Mouse (Mus musculus) Muller cell, postnatal 12 days (primary cell): ENCODE measurements around the gene Znhit2.

Source experiments
- DNase-seq: peaks from one replicate; pipeline ENCODE4 v3.0.0-alpha.2; 2015; ENCODE audit errors: inconsistent ontology term

Gene Znhit2

DNA sequence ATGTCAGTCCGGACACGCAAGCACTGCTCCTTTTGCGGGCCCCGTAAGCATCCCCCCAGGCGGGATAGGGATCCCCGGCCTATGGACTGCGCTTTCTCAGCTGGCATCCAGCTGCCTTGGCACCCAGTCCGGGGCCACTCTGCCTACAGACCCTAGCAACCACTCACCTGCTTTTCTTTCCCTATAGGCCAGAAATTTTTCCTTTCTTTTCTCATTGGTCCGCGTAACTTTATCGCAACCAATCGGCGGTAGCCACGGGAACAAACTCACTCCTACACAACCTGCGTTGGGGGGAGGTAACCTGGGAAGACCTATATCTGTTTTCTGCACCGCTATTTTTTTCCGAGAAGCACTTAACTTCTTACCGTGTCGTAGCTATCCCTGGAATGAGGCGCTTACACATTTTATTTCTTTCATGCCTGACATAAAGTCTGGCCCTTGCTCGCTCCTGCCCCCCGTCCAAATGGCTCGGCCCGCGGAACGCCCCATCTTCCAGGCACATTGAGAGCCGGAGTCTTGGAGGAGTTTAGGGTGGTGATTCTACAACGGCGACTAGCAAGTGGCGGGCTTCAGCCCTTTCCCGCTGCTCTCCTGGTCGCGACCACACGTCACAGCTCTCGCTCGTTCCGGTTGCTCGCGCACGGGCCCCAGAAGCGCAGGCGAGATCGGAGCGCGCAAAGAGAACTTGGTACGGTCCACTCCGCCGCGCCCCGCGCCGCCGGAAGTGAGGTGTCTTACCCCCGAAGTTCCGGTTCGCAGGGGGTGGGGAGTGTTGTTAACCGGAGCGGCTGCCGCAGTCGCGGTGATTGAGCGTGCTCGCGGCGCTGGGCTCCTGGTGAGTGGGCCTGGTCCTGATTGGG is 14.5 kb upstream of the Znhit2 start, which contains the start of gene Syvn1:
Gene Syvn1 (plus strand): TSS at position 283 of the 860 bp plus-strand sequence.
- peak; percentile 95 for DNase-seq

- DNase-seq: no peak
Measured at GRCm38 (mm10) chr19:6047154-6047898, 13.7 kb upstream of the Znhit2 start.

GRCm38 (mm10) chr19:6047899-6048166 is 13.2 kb upstream of the Znhit2 start:
- no peak for DNase-seq

DNA sequence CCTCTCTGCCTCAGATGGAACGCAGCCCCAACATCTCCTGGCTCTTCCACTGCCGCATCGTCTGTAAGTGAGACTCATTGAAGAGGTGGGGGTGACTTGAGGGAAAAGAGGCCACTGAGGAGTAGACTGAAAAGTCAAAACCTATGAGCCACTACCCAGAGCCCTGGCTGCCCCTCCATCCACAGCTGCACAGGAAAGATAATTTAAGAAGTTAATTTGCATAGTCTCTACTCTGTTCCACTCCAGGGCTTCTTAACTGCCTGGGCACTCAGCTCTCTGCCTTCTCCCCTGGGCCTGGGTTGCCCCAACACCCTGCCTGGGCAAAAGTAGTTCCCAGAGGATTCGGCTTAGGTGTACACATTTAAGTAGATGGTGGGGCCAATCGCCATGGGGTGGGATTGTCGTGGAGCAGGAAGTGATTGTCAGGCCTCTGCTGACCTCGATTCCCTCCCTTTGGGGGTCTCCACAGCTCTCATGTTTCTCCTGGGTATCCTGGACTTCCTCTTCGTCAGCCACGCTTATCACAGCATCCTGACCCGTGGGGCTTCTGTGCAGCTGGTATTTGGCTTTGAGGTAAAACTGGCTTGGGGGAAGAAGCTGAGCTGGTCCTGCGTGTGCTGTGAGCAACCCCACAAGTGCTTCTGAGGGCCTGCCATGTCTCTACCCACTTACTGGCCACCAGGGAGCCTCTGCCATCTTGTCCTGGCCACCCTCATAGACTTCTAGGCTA is 12.1 kb upstream of the Znhit2 start:
- DNase-seq: no peak

GRCm38 (mm10) chr19:6052516-6052915 is 8.5 kb upstream of the Znhit2 start:
- no peak for DNase-seq

- DNase-seq: no peak
Measured at GRCm38 (mm10) chr19:6054296-6054695, 6.7 kb upstream of the Znhit2 start.

DNA sequence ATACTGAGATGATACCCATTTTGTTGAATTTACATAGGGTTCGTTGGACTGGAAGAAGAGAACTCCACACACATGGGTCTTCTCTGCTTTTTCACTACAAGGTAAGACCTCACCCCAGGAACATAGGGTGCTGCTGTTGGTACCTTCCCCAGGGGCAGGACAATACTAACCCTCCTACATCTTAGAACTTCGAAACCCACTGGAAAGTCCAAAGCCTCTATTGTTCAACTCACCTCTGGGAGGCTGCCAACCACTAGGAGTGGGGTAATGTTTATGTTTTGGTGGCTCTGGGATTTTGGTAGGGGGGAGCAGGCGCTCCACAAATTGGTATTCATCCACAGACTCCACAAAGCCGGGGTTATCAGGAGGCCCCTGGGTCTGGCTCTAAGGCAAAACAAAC is 4.3 kb upstream of the Znhit2 start:
- DNase-seq: no peak

- peak; percentile 98 for DNase-seq
Measured at GRCm38 (mm10) chr19:6057313-6058096, 3.5 kb upstream of the Znhit2 start, which contains the start of the genes Mrpl49 and Fau. Mrpl49 (minus strand) TSS chr19:6057785. Fau (plus strand) TSS chr19:6057844.

DNA sequence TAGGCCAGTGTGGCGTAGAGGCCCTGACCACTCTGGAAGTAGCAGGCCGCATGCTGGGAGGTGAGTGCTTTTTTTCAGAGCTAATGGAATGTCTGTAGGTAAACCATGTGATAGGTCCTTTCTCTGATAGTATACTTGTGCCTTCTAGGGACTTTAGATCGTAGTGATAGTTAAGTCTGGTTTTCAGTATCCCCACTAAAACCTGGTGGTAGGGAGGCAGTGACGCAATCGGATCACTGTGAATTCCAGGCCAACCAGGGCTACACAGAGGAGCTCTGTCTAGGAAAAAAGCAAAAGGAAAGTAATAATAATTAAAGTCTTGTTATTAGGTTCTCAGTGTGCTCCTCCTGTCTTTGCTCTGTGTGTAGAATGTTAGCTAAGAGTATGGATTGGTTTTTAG is 2.5 kb upstream of the Znhit2 start:
- no peak for DNase-seq

- no peak for DNase-seq
Measured at GRCm38 (mm10) chr19:6058966-6059365, 2.0 kb upstream of the Znhit2 start.

DNA sequence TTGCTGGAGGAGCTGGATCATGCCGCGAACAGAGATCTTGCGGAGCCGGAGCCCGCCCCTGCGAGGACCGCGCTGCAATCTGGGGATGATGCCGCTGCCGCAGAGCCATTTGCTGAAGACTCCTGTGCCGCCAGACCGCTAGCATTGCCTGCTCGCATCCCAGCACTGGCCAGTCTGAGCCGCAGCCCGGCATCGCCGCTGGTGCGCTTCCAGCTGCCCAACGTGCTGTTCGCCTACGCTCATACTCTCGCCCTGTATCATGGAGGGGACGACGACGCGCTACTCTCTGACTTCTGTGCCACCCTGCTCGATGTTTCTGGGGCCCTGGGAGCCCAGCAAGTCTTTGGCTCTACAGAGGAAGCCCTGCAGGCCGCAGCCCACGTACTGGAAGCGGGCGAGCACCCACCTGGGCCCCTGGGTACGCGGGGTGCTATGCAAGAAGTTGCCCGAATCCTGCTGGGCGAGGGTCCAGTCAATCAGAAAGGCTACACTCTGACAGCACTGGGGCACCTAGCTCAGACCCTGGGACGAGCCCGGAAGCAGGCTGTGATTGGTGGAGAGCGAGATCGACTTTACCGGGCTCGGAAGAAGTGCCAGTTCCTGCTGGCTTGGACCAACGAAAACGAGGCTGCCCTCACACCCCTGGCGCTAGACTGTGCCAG is 780 bp downstream of the Znhit2 start:
- DNase-seq: peak; percentile 49

GRCm38 (mm10) chr19:6062418-6062817 is 1.4 kb downstream of the Znhit2 start:
- DNase-seq: no peak

- DNase-seq: no peak
Measured at GRCm38 (mm10) chr19:6063081-6063480, 2.1 kb downstream of the Znhit2 start.

GRCm38 (mm10) chr19:6066571-6066970 is 5.6 kb downstream of the Znhit2 start:
- no peak for DNase-seq

- peak; percentile 66 for DNase-seq
Measured at GRCm38 (mm10) chr19:6067011-6067723, 6.2 kb downstream of the Znhit2 start.

DNA sequence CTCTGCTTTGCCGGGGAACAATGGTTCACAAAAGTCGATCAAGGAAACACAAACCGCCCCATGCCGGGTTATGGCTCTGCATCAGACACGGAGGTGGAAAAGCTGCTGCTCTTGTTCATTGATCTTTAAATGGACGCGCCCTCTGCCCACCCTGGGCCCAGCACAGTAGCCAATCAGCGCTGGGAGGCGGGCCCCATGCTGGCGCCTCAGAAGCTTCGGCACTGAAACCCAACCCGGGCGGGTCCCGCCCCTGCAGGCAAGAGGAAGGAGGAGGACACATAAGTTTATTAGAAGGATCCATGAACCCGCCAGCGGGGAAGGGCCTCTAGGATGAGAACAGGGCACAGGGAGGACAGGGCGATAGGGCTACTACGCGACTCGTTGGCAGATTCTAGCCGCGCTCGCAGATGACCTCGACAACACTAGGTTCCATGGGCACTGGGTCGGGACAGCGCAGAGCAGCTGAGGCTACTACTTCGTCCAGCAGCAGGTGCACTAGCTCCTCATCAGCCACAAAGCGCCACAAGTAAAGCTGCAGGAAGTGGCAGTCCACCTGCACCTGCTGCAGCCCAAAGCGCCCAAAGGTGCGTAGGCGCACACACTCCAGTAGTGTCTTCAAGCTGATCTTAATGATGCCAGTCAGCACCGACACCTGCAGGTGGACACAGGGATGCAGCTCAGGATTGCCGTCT is 6.9 kb downstream of the Znhit2 start, which contains the start of gene Tm7sf2:
Gene Tm7sf2 (minus strand): TSS at position 650 of the 692 bp plus-strand sequence.
- DNase-seq: peak; percentile 97

DNA sequence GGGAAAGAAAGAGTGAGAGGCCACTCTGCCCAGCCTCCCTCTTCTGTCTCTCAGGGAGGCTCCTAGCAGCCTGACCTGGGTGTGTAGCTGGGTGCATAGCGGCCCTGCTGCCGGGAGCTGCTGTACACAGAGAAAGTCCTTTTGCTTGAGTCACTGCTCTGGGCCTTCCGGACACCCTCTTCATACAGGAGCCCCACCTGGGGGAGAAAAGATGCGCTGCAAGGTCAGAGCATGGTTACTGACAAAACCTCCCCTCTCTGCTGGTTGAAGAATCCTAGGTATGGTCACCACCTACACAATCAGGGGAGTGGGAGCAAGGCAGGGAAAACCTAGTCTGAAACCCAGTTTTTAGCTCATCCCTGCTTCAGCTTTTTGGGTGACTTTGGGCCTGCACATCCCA is 8.0 kb downstream of the Znhit2 start:
- no peak for DNase-seq

- no peak for DNase-seq
Measured at GRCm38 (mm10) chr19:6069851-6070250, 8.9 kb downstream of the Znhit2 start.

DNA sequence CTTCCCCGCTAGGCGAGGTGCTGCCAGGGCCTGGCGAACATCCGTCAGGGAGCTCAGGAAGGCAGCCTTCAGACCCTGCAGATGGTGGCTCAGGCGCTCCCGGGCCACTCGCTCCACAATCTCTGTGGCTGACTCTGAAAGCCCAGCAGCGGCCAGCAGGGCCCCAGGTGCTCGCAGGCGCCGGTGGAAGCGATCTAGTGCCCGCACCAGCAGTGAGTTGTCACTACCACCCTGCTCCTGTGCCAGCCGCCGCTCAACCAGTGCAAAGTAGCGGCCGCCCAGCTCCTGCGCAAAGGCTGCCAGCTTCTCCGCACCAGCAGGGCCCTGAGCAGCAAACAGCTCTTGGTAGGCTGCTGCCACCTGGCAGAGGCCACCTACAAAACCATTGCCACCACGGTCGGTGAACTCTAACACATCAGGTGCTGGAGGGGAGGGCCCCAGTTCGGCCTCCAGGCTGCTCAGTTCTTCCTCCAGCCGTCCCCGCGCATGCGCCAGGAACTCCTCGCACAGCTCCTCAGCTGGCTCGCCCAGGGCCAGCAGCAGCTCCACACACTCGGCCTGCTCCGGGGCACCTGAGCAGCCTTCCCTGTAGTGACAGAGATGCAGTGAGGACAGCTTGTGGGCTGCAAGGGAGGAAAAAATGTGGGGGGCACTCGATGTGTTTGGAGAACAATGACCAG is 9.7 kb downstream of the Znhit2 start:
- no peak for DNase-seq
